Mouse (Mus musculus): ENCODE measurements around the gene Bad.
A peak's percentile ranks its signal among the peaks of the same experiment; 100 is the strongest.

Bad gene

DNA sequence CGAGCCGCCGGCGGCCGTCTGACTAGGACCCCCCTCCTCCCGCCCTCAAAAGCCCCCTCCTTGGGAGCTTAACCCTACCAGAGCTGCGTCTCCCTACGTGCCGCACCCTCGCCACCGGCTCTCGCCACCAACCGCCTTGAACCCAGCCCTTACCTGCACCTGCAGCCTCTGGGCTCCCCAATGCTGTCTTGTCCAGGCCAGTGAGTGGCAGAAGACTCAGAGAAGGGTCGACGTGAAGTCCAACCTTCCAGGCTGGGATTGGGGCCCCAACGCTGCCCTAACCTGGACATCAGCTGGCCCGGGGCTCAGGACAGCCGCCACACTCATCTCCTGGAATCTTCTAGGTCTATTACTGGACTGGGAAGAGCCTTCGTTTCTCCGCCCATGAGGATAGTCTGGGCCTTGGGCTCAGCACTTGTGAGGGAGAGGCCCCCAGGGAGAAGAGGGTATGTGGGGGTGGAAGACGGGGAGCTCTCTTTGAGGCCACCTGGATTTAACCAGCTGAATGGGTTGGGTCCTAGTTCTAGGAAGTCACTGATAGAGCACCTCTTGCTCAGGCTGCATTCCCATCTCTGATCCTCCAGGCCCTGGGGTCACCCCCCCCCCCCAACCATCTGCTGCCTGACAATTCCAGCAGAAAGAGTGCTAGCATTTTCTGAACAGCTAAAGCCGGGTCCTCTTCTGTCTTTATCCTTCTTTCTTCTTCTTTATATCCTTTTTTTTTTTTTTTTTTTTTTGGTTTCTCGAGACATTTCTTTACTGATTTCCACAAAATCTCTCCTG, 7.3 kb upstream of the Bad start, which contains the start of gene Kcnk4:
TSS of gene Kcnk4 (minus strand) at position 321 of the 783 bp plus-strand sequence.
- no peak for DNase-seq (ENCODE audit: low read depth)

DNA sequence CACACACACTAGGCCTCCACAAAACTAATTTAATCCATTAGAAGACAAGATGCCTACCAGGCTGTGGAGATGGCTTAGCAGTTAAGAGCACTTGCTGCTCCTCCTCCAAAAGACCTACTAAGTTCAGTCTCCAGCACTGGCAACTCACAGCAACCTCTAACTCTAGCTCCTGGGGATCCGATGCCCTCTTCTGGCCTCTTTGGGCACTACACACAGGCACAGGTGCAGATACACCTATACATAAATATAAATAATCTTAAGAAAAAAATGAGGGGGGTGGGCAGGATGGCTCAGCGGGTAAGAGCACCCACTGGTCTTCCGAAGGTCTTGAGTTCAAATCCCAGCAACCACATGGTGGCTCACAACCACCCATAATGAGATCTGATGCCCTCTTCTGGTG, 5.4 kb upstream of the Bad start:
- DNase-seq (ENCODE audit: low read depth), result peak; percentile 58

DNA sequence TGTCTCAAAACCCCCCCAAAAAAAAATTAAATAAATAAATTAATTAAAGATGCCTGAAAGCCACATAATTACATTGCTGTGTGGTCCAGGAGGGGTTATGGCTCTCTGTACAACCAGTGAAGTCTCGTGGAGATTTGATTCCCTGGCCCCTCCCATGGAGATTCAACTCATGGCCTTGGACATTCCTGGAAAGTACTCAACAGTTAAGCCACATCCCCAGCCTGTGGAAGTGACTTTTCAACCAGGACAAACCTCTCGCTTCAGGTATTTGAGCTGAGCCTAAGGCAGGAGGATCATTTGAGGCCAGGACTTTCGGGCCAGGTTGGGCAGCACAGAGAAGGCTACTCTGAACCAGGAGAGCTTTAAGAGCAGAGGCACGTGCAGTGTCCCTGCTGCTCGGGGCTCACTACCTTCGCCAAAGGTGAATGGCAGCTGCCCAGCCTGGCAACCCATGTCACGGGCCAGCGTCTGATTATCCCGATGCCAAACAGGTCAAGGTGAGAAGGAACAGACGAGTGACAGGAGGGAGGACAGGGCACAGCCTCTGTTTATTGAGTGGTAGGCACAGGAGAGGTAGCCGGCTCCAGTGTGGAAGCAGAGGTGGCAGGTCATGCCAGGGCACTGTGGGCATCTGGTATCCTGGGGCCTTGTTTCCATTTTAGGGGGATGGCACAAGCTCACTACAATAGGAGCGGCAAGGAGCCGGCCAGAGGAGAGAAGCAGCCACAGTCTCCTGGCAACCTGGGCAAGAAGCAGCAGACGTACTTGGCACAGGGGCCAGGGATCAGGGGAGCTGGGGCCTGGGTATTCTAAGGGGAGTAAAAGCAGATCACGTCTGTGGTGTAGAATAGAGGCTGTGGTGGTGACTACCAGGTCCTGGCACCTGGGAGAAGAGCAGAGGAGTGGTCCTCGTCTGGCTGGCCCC, 3.9 kb upstream of the Bad start:
- DNase-seq (ENCODE audit: low read depth), result no peak

DNA sequence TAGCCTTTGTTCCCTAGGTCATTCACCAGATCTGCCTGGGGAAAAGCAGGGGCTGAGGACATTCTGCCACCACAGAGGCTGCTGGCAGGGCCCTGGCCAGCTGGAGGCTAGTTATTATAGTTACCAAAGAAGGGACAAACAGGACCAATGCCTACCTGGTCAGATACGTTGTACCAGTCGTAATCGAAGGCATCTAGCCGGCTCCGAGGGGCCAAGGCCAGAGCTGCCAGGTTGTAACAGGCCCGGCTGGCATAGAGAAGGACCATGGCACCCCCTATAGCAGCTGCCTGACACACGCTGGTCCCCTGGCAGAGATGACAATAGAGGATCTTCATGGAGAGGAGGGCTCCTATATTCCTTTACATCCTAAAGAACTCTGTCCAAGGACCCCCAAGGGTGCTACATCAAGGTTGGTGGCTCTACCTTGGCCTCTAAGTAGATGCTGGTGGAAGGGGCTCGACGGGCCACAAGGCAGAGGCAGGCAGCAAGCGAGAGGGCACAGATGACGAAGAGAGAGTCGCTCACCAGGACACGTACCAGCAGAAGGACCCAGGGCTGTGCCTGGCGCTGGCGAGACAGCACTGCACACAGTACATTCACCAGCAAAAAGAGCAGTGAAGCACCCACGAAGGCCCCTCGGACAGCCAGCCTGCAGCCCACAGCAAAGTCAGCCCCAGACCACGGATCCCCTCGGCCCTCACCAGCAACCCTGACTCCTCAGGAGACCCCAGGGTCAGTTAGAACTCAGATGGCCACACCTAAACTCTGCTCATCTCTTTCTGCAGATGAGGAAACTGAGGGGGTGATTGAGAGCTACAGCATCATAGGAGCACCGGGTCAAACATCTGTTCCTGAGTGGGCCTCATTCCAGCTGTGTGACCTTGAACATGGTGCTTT, 2.3 kb upstream of the Bad start:
- DNase-seq (ENCODE audit: low read depth), result no peak

DNA sequence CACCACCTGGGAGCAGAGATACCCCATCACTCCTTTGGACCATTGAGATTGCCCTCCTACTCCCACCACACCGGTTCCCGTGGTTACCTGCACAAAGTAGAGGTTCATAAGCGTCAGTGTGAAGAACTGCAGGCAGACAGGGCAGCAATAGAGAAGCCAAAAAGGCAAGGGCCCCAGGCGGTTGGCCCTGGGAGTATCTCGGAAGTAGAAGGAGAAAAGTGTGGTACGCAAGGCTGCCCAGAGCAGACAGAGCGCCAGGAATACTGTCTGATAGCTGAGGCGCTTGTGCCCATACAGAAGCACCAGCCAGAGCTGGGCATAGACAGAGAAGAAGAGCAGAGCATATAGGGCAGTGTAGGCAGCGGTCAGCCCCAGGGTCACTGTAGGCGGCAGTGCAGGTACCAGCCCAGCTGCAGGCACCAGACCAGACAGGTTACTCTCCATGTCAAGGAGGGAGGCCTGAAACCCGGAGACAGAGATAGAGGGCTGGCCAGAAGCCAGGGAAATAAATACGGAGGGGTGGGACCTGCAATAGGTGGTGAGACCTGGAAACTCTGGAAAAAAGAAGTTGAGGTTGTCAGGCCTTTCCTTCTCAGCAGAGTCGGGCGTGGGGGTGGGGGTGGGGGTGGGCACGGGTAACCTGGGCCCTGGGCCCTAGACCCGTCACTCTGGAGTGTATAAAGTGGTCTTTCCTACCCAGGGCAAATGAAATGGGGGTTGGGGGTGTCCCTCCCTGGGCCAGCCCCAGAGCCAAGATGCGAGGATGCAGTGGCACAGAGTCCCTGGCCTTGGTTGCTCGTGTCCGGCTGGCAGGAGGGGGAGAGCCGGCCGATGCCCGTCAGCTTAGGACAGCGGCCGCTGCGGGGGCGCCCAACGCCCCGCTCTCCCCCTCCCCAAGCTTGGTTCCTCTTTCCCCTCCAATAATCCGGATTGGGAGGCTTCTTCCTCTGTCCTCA, 987 bp upstream of the Bad start:
- no peak for DNase-seq (ENCODE audit: low read depth)

DNA sequence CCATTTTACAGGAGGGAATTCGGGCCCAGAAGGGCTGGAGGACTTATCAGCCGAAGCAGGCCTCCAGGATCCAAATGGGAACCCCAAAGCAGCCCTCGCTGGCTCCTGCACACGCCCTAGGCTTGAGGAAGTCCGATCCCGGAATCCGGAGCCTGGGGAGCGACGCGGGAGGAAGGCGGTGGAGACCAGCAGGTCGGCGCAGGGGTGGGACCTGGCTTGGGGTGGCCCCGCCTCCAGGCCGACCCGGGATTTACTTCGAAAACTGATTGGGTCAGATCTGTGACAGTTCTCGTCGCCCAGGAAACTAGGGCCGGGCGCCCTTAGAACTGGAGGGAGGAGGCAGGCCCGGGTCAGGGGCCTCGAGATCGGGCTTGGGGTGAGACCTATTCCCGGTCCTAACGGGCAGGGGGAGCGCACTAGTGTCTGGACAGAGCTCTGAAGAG, 609 bp downstream of the Bad start, which contains the start of gene Gpr137:
TSS of gene Gpr137 (minus strand) at position 232 of the 443 bp plus-strand sequence.
- DNase-seq (ENCODE audit: low read depth), result peak; percentile 90

DNA sequence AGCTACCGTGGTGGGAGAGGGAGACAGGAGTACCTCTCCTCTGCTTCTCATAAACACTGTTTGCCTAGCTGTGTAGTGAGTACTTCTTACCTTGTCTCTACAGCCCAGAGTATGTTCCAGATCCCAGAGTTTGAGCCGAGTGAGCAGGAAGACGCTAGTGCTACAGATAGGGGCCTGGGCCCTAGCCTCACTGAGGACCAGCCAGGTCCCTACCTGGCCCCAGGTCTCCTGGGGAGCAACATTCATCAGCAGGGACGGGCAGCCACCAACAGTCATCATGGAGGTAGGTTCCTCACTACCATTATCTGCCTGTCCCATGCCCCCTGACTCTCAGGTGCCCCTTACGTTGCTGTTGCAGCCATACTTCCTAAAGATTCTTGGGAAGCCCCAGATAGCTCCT, 1.1 kb downstream of the Bad start:
- no peak for DNase-seq (ENCODE audit: low read depth)

DNA sequence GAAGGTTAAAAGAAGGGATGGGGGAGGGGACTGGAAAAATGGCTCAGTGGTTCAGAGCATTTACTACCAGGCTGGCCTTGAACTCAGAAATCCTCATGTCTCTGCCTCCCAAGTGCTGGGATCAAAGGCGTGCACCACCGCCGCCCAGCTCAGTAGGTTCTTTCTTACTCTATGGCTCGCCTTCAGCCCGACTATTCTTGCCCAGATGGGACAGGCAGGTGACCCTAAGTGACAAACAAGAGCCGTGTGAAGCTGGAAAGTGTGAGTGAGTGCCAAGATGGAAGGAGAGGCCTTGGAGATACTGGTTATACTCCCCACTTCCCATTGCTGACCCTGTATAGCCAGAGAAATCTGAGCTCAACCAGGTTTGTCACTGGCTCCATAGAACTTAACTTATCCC, 2.0 kb downstream of the Bad start:
- no peak for DNase-seq (ENCODE audit: low read depth)

DNA sequence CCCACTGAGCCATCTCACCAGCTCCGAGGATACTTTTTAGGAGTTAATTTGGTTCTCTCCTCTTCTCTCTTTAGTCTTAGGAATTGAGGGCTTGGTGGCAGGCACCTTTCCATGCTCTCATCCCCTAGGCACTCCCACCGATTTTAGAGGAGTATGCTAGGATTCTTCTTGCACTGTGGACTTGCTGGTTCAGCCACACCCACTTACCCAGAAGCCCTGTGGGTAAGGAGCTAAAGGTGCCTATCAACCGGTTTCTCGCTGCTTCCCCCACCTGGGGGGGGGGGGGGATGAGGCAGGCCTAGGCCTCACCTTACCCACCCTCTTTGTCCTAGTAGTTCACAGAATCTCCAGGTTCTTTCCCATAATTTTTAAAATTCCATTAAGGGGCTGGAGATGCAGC, 6.1 kb downstream of the Bad start:
- DNase-seq (ENCODE audit: low read depth), result no peak

DNA sequence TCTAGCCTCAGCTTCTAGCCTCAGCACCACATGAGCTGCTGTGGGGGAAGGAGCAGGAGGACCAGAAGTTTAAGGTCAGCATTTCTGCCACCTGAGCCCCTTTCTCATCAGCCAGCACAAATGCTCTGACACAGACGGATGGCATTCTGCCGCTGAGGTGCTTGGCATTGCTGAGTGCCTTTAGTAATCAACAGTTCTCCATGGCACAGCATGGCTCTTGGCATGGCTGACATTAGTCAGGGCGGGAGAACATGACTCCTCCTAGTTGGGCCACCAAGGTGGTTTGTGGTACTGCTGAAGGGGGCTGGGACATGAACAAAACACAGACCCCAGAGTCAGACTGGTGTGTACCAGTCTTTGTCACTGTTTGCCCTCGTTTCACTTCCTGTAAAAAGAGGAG, 6.5 kb downstream of the Bad start:
- DNase-seq (ENCODE audit: low read depth), result no peak

DNA sequence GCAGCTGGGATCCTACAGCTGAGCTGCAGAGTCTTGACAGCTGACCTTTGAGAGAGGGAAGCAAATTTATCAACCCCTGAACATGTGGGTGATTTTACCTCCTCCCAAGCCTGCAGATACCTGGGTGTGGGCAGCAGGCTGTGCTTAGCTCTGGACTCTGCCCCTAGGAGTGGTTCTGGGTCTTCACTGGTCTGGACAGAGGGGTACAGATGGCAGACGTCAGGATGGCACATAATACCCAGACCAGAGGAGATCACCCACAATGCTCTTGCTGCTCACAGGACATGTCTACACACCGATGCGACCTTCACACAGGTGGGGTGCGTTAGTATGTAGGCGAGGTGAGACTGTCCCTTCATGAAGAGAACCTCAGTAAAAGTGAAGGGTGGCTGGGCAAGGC, 7.9 kb downstream of the Bad start:
- DNase-seq (ENCODE audit: low read depth), result no peak

DNA sequence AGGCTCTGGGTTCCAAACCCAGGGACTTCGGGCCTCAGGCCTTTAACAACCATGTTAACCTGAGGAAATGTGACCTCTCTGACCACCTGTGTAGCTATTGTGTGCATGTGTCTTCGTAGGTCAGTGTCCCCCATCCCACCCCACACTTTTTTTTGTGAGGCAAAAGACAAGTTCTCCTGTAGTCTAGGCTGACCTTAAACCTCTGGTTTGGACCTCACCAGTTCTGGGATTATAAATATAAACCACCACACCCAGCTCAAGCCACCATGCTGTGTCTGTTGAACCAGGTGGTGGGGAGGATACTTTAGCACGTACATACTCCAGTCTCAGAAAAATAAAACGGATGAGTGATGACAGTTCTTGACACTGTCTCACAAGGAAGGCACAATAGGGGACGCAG, 8.3 kb downstream of the Bad start:
- no peak for DNase-seq (ENCODE audit: low read depth)

DNA sequence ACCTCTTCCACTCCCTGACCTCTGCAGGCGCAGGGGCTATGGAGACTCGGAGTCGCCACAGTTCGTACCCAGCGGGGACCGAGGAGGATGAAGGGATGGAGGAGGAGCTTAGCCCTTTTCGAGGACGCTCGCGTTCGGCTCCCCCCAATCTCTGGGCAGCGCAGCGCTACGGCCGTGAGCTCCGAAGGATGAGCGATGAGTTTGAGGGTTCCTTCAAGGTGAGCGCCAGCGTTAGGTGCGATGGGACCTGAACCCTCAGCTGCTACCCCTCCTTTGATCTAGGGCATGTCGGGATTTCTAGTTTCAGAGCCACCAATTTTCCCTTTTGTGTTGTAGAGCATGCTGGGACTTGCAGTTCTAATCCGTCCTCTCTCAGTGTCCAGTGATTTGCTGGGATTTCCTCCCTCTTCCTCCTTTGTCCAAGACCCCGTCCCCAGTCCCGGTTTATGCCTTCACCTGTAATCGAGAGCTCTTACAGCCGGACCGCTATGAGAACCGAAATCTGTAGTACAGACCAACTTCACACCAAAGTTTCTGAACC, 9.0 kb downstream of the Bad start:
- peak; percentile 64 for DNase-seq (ENCODE audit: low read depth)

DNA sequence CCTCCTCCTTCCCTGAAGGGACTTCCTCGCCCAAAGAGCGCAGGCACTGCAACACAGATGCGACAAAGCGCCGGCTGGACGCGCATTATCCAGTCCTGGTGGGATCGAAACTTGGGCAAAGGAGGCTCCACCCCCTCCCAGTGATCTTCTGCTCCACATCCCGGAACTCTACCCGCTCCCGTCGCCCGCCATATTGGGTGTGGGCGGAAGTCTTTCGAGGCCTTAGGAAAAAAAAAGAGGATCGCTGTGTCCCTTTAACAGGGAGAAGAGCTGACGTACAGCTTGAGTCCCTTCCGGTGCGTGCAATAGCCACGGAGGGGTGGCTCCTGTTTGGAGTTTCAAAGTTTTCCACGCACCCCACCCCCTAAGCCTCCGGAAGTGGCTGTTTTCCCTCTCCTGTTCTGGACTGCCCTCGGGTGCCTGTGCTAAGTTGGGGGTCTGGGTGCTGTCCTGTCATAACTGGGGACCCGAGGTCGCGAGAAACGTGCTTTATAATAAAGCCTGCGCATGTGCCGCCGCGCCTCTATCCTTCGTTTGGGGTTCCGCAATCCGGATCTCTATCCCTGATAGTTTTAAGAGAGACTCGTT, 9.8 kb downstream of the Bad start:
- peak; percentile 75 for DNase-seq (ENCODE audit: low read depth)

DNA sequence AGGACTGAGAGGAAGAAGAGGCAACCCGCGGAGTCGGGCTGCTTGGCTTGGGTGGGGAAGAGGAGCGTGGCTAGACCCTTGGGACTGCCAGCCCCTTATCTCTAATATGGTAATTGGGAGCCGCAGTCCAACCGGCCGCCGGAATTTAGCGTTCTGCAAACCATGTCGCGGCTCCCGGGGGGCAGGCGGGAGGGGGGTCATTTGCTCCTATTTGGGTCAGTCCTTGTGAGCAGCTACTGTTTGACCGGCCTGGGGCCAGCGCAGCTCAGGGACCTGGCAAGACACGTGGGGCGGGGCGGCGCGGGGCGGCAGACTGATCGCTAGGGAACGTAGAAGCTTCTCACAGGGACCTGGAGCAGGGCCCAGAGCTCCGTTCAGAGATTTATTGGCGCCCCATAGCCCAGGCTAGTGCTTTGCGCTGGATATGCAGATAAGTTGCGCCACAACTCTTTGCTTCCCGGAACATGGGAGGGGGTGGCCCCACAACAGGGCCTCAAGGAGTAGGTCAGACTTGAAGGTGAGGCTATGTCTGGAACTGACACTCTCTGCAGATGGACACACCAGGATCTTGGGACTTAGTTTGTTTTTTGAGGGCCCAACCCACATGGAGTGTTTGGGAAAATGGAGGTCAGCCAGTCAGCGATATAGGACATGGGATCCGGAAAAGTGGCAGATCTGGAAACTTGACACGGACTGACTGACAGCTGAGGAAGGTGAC, 10.5 kb downstream of the Bad start:
- peak; percentile 54 for DNase-seq (ENCODE audit: low read depth)

DNA sequence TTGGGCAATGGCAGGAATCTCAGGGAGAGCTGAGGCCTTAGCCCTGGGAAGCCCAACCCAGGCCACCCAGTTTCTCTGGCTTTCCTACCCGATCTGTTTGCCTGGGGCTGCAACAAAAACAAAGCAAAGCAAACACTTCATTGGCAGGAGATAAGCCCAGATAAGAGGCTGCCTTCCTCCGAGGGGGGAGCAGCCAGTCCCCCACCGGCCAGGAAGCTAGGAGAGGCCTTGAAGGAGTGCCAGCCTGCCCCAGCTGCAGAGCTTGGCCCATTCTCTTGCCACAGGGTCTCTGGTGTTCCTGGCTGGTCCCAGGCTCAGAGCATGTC, 11.0 kb downstream of the Bad start:
- no peak for DNase-seq (ENCODE audit: low read depth)

DNA sequence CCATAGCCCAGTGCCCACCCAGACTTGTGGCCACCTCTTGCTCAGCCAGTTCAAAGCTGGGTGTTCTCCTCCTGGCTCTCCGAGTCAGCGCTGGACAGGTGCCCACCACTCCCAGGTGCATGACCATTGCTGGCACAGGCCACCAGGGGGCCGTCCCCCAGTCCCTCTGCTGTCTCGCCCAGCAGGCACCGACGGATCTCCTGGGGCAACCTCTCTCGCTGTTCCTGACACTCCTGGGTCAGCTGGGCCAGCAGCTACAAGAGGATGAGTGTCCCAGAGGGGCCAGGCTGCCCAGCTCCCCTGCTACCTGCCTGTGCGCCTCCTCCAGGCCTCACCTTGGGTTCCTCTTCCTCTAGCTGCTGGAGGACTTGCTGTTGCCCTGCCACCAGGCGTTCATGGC, 12.4 kb downstream of the Bad start:
- no peak for DNase-seq (ENCODE audit: low read depth)

DNA sequence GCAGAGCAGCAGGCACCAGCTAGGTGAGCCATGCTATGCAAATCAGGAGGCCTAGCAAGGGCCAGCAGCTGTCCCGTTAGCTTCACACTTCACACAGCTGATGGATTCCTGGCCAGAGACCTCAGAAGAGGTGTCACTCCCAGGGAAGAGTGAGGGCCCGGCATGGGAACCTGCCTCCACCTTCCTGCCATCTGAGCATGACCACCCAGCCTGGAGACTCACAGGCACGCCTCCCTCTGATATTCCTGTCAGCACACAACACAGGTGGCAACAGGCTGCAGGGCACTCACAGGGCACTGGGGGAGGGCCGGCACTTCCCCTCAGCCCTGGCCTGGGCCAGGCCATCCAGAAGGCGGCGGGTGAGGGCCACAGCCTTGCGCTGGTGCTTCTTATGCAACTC, 13.8 kb downstream of the Bad start:
- no peak for DNase-seq (ENCODE audit: low read depth)

DNA sequence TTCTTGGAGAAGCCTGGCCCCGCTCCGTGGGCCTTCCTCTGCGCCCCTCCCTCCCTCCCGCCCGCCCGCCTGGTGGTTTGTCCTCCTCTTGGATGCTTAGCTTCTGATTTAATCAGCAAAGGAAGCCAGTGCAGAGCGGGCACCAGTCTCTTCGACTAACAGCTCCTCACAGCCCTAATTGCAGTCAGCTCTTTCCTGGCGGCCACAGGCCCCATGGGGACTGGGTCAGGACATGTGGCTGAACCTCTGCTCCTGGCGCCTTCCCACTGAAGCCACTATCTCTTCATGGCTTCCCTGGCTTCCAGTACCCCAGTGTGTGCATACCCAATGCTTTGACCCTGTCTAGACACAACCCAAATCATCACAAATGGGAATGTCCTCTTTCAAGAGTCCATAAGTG, 14.8 kb downstream of the Bad start:
- DNase-seq (ENCODE audit: low read depth), result no peak
